Mouse (Mus musculus) forebrain, embryonic 12.5 days (tissue): ENCODE results near the gene Zfp512b. TPM values are rescaled to one million over a fixed set of nuclear protein-coding genes. Genes with fewer than 3 reads are reported as not detected.
A peak's percentile ranks its signal among the peaks of the same experiment; 100 is the strongest.

ENCODE experiments used
- ATAC-seq: fragments of 200-750 bp; cut with Nextera tagmentation; 2 replicates; pipeline ENCODE4 v1.8.0; 2017; ENCODE audit warnings: moderate TSS enrichment; ENCODE audit not compliant: low FRiP score
- H3K27ac ChIP-seq: fragments of 300-500 bp; sonication (generic); 2 replicates; pipeline ENCODE4 v1.5.1; 2016; ENCODE audit warnings: mild to moderate bottlenecking
- H3K27me3 ChIP-seq: fragments of 300-500 bp; sonication (generic); 2 replicates; pipeline ENCODE4 v1.6.1; 2016; ENCODE audit warnings: mild to moderate bottlenecking
- H3K36me3 ChIP-seq: fragments of 300-500 bp; sonication (generic); replicated peaks from 2 replicates; pipeline ENCODE4 v1.6.1; 2016; ENCODE audit warnings: mild to moderate bottlenecking
- H3K4me1 ChIP-seq: fragments of 300-500 bp; sonication (generic); 2 replicates; pipeline ENCODE4 v1.6.1; 2016
- H3K4me2 ChIP-seq: fragments of 300-500 bp; sonication (generic); 2 replicates; pipeline ENCODE4 v1.6.1; 2016; ENCODE audit warnings: mild to moderate bottlenecking, moderate library complexity
- H3K4me3 ChIP-seq: fragments of 300-500 bp; sonication (generic); replicated peaks from 2 replicates; pipeline ENCODE4 v1.5.1; 2016; ENCODE audit warnings: mild to moderate bottlenecking
- H3K9ac ChIP-seq: fragments of 300-500 bp; sonication (generic); 2 replicates; pipeline ENCODE4 v1.6.1; 2016; ENCODE audit warnings: mild to moderate bottlenecking
- H3K9me3 ChIP-seq: fragments of 300-500 bp; sonication (generic); 2 replicates; pipeline ENCODE4 v1.6.1; 2016
- WGBS: fragments of 180-500 bp; shearing (Covaris S2); methylation state at CpG from one replicate; pipeline ENCODE4 v1.1.7; 2016; 5-methylcytosine and 5-hydroxymethylcytosine counted together
- polyA plus RNA-seq: library from polyadenylated mRNA; unstranded; fragments of >200 nt; fragmentation: Nextera tagmentation; extraction: Ambion mirVana; gene quantifications from 2 replicates; pipeline ENCODE4 v1.2.1, GENCODE M21; 2016

The Zfp512b gene
- polyA plus RNA-seq, 1 experiment from 2014 or later = 74.5 TPM

DNA sequence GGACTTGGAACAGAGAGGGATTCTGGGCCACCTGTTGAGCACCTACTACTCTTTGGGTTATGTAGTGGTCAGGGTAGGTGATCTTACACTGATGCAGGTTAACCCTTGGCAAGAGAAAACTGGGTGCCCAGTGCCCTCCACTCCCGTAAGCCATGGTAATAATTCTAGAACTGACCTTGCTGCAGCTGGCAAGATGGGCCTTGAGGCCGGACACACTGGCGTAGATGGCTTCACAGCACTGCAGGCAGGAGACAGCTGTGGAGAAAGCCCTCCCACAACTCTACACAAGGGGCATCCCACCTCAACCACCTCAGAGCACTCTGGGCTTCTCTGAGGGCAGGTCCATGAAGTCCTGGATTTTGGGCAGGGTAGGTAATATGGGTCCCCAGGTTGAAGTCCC lies 6.5 kb downstream of the Zfp512b start:
- Histone ChIP-seq H3K9me3 (no peaks in the 10 kb centered on the region), H3K9ac (no peak overlapping the region), H3K4me2 (no peak overlapping the region), H3K4me3 (no peak overlapping the region), H3K27me3 (no peaks in the 10 kb centered on the region), H3K36me3 (peaks cover 79% of the 10 kb centered on the region), H3K4me1 (peaks cover 4% of the 10 kb centered on the region), H3K27ac (no peak overlapping the region)
- ATAC-seq = no peak
- WGBS = 97% methylated on average over 3 of the region's 3 CpGs

DNA sequence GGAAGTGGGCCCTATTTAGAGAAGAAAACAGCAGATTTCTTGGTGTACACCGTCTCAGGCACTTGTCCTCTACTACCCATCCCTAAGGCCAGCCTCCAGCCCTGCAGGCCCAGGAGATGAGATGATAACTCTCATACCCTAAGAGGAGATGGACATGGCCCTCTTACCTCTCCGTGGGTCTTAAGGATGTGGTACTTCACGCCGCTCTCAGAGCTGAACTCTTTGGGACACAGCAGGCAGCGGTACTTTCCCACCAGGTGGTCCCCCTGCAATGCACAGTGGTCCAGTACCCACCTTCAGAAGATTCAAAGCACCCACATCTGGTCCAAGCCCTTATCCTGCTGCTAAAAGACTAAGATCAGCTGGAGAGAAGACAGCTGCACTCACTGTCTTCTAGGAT lies 7.1 kb downstream of the Zfp512b start:
- Histone ChIP-seq H3K4me2 (no peak overlapping the region), H3K9ac (no peak overlapping the region), H3K36me3 (peaks cover 76% of the 10 kb centered on the region), H3K4me1 (peaks cover 5% of the 10 kb centered on the region), H3K4me3 (no peak overlapping the region), H3K27ac (no peak overlapping the region), H3K27me3 (no peaks in the 10 kb centered on the region), H3K9me3 (no peaks in the 10 kb centered on the region)
- 95% methylated on average over 5 of the region's 5 CpGs for WGBS
- no peak for ATAC-seq

DNA sequence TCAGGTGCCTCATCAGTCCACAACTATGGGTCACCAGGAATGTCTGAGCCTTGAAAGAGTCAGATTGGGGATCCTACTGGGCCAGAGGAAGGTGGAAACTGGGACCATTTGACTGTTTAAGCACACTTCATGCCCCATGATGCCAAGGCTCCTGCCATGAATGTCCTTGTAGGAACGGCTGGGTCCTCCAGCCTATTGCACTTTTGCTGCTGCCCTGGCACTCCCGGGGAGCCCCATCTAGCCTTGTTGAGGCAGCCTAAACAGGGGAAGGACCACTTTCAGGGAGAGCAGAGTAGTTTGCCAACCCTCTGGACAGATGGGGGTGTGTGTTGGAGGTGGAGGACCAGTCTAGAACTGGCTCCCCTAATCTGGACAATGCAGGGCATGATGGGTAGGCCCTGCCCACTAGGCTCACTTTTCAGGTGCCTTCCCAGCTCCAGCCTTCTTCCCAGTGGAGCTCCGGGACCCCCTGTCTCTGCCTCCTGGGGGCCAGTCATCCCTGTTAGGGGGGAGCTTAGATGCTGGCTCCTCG lies 8.1 kb downstream of the Zfp512b start, which contains the start of gene Uckl1:
Uckl1 (minus strand) TSS at position 482 of the 532 bp plus-strand sequence.
- Histone ChIP-seq H3K9ac (no peak within 1 kb of the TSS), H3K27me3 (no peaks in the 10 kb centered on the region), H3K27ac (no peak within 1 kb of the TSS), H3K36me3 (peaks cover 65% of the 10 kb centered on the region), H3K4me2 (no peak within 1 kb of the TSS), H3K4me1 (peaks cover 11% of the 10 kb centered on the region), H3K9me3 (no peaks in the 10 kb centered on the region), H3K4me3 (no peak within 1 kb of the TSS)
- no peak for ATAC-seq
- 93% methylated on average over 4 of the region's 4 CpGs for WGBS

DNA sequence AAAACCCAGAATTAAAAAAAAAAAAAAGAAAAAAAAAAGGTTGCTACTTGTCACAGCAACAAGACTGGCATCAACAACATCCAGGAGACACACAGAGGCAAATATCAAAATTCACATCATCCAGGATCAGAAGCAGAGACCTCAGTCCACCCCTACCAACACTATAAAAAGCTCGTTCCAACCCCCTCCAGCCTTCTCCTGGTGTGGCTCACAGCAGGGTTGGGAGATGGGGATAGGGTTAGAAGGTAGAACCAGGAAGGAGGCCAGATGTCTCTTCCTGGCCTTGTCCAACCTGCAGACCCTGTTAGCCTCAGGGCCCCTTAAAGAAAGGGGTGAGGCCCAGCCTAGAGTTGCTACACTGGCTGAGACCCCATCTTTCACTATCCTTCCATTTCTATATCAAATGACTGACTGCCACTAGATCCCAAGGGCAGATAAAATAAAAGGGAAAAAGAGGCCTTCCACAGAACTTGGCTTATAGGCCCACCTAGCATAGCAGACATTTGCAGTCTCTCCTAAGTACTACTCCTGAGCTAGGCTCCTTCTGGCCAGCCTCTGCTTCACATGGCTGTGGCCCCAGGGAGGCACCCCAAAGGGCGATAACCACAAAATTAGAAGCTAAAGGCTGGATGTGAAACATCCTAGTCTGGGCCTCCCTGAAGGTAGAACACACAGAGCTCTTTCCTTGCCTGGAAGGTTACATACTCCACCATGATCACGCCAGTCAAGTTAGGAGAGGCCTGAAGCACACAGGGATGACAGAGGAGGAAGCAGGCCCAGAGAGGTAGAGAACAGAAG lies 8.9 kb downstream of the Zfp512b start:
- H3K4me1 ChIP-seq = peaks cover 11% of the 10 kb centered on the region
- H3K36me3 ChIP-seq = peaks cover 57% of the 10 kb centered on the region
- no peaks in the 10 kb centered on the region for H3K9me3 ChIP-seq
- no peak overlapping the region for H3K4me2 ChIP-seq
- ATAC-seq = no peak
- no peak overlapping the region for H3K27ac ChIP-seq
- no peaks in the 10 kb centered on the region for H3K27me3 ChIP-seq
- no peak overlapping the region for H3K9ac ChIP-seq
- no peak overlapping the region for H3K4me3 ChIP-seq
- WGBS = 86% methylated on average over 3 of the region's 3 CpGs

DNA sequence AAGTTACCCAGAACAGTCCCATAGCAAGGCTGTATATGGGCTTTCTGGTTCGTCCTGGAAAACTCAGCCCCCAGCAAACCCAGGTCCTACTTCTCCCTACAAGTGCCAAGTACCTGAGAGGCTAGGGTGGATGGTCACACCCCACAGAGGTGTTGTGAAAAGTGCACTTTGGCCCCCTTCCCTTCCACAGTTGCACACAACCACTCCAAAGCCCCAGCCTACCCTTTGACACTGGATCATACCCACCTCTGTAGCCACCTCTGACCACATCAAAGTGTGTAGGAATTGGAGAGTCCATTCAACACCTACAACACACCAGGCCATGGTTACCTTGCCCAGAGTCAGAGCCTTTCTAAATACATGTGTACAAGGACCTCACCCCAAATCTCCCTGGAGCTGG lies 9.7 kb downstream of the Zfp512b start:
- 91% methylated on average over 1 of the region's 1 CpGs for WGBS
- Histone ChIP-seq H3K27me3 (no peaks in the 10 kb centered on the region), H3K9me3 (no peaks in the 10 kb centered on the region), H3K4me3 (no peak overlapping the region), H3K4me2 (no peak overlapping the region), H3K36me3 (peaks cover 50% of the 10 kb centered on the region), H3K9ac (no peak overlapping the region), H3K27ac (no peak overlapping the region), H3K4me1 (peaks cover 11% of the 10 kb centered on the region)
- ATAC-seq = no peak

DNA sequence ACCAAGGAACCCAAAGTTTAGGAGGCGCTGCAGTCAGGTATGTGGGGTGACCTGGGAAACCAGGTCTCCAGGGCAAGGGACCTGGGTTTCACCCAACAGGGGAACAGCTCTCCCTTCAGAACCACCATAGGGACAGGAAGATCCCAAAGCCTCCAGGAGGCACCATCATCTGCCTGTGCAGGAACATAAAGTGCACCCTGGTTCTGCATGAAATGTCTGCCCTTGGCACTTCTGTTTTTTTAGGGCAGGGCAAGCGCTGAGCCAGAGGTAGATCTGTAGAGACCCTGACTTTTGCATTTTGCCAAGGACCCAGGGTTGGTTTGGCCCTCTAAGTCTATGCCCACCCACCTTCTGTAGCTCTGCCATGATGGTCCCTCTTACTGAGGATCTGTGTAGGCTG lies 10.2 kb downstream of the Zfp512b start:
- peak overlapping the region; percentile 94 for H3K4me2 ChIP-seq
- H3K36me3 ChIP-seq = peaks cover 44% of the 10 kb centered on the region
- H3K4me3 ChIP-seq = peak overlapping the region; percentile 75; the same call in 1 of the 2 replicates
- ATAC-seq = no peak
- no peak overlapping the region for H3K9ac ChIP-seq
- no peak overlapping the region for H3K27ac ChIP-seq
- H3K27me3 ChIP-seq = no peaks in the 10 kb centered on the region
- no peaks in the 10 kb centered on the region for H3K9me3 ChIP-seq
- 71% methylated on average over 2 of the region's 2 CpGs for WGBS
- H3K4me1 ChIP-seq = peaks cover 11% of the 10 kb centered on the region

DNA sequence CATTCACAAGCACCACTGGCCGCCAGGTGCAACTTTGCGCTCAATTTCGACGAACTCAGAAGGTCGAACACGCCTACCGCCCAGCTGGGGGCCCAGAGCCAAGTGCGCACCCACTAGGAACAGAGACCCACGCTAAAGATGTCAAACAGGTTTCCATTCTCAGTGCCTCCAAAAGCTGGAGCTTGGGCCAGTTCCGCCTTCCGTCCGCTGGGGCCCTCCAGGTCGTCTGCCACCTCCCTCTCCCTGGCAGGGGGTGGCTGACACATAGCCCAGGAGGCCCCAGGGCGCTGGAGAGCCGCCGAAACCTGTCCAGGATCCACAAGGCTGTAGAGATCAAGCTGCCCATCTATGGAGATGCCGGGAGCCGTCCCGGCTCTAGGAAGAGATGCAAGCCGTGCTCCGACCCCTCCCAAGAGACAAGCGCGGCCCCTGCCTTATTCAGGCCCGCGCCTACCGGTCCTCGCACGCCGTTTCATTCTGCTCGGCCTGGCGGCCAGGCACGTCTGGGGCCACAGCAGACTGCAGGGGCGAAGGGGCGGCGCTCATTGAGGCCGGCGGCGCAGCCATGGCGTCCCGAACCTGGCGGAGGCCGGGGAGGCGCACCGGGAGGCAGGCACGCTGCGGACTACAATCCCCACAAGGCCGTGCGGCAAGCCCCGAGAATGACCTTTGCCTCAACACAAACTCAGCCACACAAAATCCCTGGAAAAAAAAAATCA lies 11.0 kb downstream of the Zfp512b start:
- H3K27me3 ChIP-seq = no peaks in the 10 kb centered on the region
- H3K4me1 ChIP-seq = peaks cover 11% of the 10 kb centered on the region
- H3K36me3 ChIP-seq = peaks cover 36% of the 10 kb centered on the region
- H3K9me3 ChIP-seq = no peaks in the 10 kb centered on the region
- H3K9ac ChIP-seq = peak overlapping the region; percentile 79
- peak overlapping the region; percentile 94 for H3K4me2 ChIP-seq
- peak overlapping the region; percentile 75 for H3K4me3 ChIP-seq
- H3K27ac ChIP-seq = peak overlapping the region; percentile 91
- WGBS = under 1% methylated on average over 49 of the region's 49 CpGs
- ATAC-seq = peak; percentile 89

DNA sequence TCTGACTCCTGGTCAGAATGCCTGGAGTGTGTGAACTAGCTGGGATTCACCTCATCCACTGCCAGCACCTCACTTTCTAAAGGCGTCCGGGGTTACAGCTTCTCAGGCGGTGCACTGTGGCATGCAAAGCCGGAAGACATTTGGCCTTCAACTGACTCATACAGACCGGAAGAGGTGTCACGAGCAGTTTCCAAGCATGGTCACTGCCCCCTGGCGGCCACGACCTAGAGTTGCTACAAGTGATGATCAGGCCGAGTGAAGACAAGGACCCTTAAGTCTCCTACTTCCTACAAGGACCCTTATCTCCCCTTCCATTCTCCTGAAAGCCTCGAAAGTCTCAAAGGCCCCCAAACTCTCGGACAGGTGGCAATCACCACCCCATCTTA lies 11.6 kb downstream of the Zfp512b start:
- peak; percentile 74 for ATAC-seq
- WGBS = under 1% methylated on average over 11 of the region's 11 CpGs
- H3K4me1 ChIP-seq = peaks cover 11% of the 10 kb centered on the region
- peak overlapping the region; percentile 94 for H3K4me2 ChIP-seq
- H3K9me3 ChIP-seq = no peaks in the 10 kb centered on the region
- H3K4me3 ChIP-seq = peak overlapping the region; percentile 75
- H3K36me3 ChIP-seq = peaks cover 31% of the 10 kb centered on the region
- H3K27ac ChIP-seq = peak overlapping the region; percentile 91
- H3K9ac ChIP-seq = peak overlapping the region; percentile 79
- no peaks in the 10 kb centered on the region for H3K27me3 ChIP-seq

DNA sequence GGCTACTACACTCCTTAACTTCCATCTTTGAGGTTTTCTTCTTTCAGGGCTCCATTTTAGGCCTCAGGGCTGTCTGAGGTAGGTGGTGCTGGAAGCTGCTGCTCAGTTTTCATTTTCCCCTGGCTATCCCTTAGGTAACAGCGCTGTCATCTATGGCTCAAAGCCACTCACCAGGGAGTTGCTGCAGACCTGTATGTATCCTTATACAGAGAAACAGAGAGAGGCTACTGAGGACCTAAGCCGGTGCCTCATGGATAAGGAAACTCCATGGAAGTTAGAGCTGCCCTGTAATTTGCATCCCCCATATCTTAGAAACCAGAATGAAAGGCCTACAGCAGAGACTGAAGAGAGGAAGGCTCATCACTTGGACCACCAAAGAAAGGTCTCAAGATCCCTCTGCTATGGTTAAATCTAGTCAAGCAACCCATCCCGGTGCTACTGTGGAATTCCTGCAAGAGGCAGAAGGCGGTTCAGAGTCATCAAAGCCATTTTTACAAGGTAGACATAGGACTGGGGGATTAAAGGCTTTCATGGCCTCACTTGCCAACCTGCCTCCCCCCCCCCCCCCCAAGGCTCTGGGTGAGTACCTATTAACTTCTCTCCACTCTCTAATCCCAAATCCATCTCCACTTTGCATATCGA lies 12.4 kb downstream of the Zfp512b start:
- H3K27me3 ChIP-seq = no peaks in the 10 kb centered on the region
- 84% methylated on average over 5 of the region's 5 CpGs for WGBS
- no peak for ATAC-seq
- H3K4me1 ChIP-seq = peaks cover 11% of the 10 kb centered on the region
- peak overlapping the region; percentile 79; the same call in 1 of the 2 replicates for H3K9ac ChIP-seq
- H3K4me3 ChIP-seq = peak overlapping the region; percentile 75
- H3K4me2 ChIP-seq = peak overlapping the region; percentile 94
- H3K27ac ChIP-seq = no peak overlapping the region
- H3K9me3 ChIP-seq = no peaks in the 10 kb centered on the region
- peaks cover 23% of the 10 kb centered on the region for H3K36me3 ChIP-seq

DNA sequence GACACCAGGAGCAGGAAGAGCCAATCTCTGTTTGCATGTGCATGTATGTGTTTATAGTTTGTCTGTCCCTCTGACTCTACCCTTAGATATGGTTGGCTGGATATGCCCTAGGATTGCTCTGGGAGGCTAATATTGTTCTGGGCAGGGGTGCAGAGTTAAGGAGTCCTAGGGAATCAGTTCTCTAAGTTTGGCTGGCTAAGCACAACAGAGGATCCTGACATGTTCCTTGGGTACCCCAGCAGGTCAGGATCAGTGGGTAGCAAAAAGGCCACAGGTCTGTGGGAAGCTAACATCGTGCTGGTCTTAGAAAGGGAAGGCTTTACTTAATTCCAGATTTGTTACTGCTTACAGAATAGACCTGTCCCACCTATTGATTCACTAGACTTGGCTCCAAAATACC lies 12.9 kb downstream of the Zfp512b start:
- no peaks in the 10 kb centered on the region for H3K27me3 ChIP-seq
- no peak overlapping the region for H3K4me3 ChIP-seq
- no peak overlapping the region for H3K4me2 ChIP-seq
- H3K9me3 ChIP-seq = no peaks in the 10 kb centered on the region
- H3K9ac ChIP-seq = peak overlapping the region; percentile 9; the same call in 1 of the 2 replicates
- peaks cover 19% of the 10 kb centered on the region for H3K36me3 ChIP-seq
- ATAC-seq = no peak
- WGBS = 96% methylated on average over 1 of the region's 1 CpGs
- H3K4me1 ChIP-seq = peaks cover 11% of the 10 kb centered on the region
- H3K27ac ChIP-seq = no peak overlapping the region

DNA sequence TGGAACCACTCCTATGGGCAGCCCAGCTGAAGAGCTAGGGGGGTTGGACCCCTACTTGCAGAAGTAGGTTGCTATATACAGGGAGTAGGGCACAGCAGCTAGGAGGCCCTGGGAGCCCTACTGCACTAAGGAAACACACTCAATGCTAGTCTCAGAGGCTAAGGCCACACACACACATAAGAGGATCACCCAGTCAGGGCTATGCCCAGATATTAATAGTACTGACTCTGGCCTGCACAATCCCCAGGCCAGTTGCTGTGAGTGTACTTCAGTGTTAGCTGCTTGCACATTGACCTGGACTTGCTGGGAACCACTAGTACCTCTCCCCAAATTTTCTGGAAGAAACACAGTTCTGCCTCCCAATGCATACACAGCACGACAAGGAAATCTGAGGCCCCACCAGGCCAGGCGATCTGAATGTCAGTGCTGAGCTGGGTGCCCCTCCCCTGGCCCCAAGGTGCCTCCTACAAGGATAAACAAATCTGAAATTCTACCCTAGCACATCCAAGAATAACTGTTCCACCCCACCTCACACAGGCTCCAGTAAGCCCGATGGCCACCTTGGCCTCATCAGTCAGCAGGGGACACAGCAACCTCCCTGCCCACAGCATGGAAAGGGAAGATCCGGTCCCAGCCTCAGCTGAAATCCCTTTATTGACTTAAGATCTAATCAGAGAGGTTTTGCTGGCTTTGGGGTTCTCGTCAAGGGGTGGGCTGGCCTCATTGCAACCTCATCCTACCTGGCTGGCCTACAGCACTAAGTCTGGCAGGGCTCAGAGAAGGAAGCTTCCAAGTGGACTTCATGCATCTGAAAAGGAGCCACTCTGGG lies 13.6 kb downstream of the Zfp512b start:
- no peak for ATAC-seq
- Histone ChIP-seq H3K9me3 (no peaks in the 10 kb centered on the region), H3K36me3 (peaks cover 19% of the 10 kb centered on the region), H3K4me2 (no peak overlapping the region), H3K9ac (no peak overlapping the region), H3K4me1 (peaks cover 11% of the 10 kb centered on the region), H3K27ac (no peak overlapping the region), H3K27me3 (no peaks in the 10 kb centered on the region), H3K4me3 (no peak overlapping the region)
- WGBS = 72% methylated on average over 5 of the region's 5 CpGs
